Mouse (Mus musculus): ENCODE measurements around the gene Klf12.

Klf12 gene

GRCm38 (mm10) chr14:100140370-100140769, 144.1 kb downstream of the Klf12 start:
- no peak for DNase-seq (ENCODE audit: low spot score in 2 of 2)

DNA sequence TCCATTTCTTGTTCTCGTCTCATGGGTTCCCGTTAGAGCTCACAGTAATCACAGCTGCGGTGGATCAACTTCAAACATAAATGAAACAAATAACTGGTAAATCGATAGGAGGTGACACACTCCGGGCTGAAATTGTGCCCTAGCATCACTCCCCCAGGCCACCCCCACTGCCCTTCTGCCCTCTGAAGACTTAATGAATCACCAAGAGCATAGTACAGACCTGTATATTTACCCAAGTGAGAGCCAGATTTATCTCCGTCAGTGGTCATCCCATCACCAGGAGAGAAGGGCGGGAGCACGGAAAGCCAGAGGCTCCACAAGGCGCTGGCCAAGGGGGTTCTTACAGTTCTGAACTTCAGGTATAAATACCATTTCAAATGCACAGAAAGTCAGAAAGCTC, 150.2 kb downstream of the Klf12 start:
- DNase-seq (ENCODE audit: low spot score in 2 of 2) = no peak

- DNase-seq (ENCODE audit: low spot score in 2 of 2) = no peak
These were observed 152.0 kb downstream of the Klf12 start for GRCm38 (mm10) chr14:100132479-100132878.

- no peak for DNase-seq (ENCODE audit: low spot score in 2 of 2)
These were observed 158.4 kb downstream of the Klf12 start for GRCm38 (mm10) chr14:100126126-100126525.

DNA sequence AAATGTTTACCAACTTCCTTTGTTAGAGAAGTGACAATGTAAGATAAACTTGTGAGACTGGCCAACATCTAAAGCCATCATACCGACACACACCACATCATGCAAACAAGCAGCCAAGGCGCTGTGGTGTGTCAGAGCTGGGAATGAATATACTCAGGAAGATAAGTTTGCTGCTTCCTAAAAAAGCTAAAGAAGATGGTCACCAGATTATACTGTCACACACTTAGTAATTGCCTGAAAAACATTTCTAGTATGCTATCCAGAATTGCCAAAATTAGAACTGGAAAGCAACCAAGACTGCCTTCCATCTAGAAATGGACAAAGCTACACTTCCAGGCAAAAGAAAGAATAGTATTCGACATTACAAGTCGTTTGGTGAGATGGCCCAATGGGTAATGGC, 163.4 kb downstream of the Klf12 start:
- DNase-seq (ENCODE audit: low spot score in 2 of 2) = no peak

- no peak for DNase-seq (ENCODE audit: low spot score in 2 of 2)
These were observed 164.6 kb downstream of the Klf12 start for GRCm38 (mm10) chr14:100119866-100120265.

- no peak for DNase-seq (ENCODE audit: low spot score in 2 of 2)
These were observed 171.1 kb downstream of the Klf12 start for GRCm38 (mm10) chr14:100113419-100113818.

DNA sequence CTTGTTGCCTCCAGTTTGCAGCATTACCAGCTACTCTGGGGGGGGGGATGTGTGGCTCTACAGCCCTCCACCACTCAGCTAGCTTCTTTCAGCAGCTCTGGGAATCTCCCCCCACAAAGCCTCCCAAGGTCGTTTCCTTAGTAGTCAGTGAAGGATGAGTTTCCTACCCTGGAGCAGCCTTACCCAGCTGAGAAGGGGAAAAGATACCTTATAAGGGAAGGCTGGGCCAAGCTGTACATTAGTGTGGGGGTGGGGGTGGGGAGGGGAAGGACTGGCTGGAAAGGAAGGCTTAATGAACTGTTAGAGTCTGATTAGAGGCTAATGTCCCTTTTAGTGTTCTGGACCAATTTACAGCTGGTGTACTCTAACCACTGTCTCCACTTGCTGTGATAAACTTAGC, 172.7 kb downstream of the Klf12 start:
- DNase-seq (ENCODE audit: low spot score in 2 of 2) = no peak

DNA sequence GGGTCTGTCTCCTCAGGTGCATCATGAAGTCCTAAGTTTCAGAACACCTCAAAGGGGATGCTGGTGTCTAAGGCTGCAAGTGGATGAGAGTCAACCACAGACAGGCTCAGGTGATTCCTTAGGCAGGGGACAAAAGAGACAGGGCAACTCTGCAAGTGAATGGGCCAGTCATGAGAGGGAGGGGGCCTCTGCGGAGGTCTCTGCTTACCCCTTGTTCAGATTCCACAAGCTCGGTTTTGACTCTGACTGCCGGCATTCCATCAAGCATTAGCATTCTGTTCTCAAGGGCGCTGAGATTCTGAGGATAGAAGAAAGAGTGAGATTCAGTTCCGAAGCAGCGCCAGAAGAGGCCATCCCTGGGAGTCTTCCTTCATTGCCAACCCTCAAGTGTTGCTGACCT, 174.9 kb downstream of the Klf12 start:
- no peak for DNase-seq (ENCODE audit: low spot score in 2 of 2)

GRCm38 (mm10) chr14:100105570-100105969, 178.9 kb downstream of the Klf12 start:
- DNase-seq (ENCODE audit: low spot score in 2 of 2) = no peak

- no peak for DNase-seq (ENCODE audit: low spot score in 2 of 2)
These were observed 179.7 kb downstream of the Klf12 start for GRCm38 (mm10) chr14:100104818-100105217.

GRCm38 (mm10) chr14:100103818-100104217, 180.7 kb downstream of the Klf12 start:
- DNase-seq (ENCODE audit: low spot score in 2 of 2) = no peak

DNA sequence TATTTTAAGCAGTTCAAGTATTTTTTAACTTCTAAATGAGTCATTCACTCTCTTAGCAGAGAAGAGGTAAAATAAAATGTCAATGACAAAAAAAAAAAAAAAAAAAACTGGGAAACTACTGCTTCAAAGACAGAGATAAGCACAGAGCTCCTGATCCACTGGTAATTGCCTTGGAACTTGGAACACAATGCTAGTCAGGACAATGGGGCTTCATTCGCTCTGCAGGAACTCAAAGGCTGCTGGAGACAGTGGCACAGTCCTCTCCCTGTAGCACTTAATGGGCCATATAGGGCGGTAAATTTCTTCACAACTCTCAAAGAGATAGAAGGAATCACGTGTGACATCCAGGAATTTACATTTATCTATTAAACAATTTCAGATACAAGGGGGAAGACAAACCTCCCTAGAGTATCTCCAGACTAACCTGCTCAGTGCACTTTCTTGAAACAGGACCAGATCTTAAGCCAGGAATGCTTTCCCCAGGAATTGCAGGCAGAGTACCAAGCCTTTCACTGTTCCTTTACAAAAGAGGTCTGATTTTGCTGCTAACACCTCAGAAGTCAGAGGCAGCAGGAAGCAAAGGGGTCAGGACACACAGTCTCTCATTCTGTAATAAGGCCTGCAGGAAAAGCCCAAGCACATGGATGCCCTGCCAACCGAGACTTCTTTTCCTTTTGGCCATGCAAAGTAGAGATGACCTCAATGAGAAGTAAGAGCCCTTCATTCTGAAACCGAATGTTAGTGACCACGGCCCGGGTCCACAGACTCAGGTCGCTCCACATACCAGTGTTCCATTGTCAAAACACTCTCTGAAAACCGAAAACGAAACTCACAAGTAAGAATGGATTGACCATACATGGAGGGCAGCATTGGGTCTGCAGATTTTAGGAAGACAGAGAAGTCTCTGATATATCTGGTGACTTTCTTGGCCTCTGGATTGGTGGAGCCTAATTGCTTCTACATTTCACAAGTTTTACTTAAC, 187.0 kb downstream of the Klf12 start:
- DNase-seq (ENCODE audit: low spot score in 2 of 2) = no peak

GRCm38 (mm10) chr14:100095730-100096129, 188.7 kb downstream of the Klf12 start:
- no peak for DNase-seq (ENCODE audit: low spot score in 2 of 2)

DNA sequence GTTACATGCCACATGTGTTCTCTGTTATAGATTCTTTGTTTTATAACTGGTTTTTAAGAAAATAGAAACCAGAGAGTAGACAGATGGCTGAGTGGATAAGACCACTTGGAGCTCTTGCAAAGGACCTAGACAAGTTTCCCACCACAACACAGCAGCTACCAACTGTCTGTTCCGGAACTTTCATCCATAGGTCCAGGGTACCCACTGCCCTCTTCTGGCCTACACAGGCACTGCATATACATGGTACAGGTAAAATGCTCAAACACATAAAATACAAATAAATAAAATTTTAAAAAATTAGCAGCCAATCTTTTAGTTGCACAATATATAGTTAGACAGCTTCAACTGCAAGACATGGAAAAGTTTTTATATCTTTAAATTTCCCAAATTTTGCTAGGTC, 194.0 kb downstream of the Klf12 start:
- DNase-seq (ENCODE audit: low spot score in 2 of 2) = no peak

DNA sequence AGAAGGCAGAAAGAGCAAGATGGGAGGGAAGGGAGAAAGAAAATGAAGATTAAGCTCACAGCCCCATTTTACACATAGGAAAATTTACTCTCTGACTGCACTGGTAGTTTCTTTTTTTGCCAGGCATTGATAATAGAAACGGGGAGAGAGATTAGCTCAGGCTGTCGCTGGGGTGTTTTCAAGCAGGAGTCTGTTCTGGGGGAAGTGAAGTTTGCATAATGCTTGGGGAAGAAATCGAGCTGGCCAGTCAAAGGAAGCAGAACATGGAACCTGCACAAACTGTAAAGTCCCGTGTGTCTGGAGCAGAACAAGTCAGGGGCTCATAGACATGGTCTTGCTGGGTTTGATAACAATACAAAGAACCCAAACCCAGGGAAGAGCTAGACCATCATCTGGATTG, 204.9 kb downstream of the Klf12 start:
- DNase-seq (ENCODE audit: low spot score in 2 of 2) = no peak

DNA sequence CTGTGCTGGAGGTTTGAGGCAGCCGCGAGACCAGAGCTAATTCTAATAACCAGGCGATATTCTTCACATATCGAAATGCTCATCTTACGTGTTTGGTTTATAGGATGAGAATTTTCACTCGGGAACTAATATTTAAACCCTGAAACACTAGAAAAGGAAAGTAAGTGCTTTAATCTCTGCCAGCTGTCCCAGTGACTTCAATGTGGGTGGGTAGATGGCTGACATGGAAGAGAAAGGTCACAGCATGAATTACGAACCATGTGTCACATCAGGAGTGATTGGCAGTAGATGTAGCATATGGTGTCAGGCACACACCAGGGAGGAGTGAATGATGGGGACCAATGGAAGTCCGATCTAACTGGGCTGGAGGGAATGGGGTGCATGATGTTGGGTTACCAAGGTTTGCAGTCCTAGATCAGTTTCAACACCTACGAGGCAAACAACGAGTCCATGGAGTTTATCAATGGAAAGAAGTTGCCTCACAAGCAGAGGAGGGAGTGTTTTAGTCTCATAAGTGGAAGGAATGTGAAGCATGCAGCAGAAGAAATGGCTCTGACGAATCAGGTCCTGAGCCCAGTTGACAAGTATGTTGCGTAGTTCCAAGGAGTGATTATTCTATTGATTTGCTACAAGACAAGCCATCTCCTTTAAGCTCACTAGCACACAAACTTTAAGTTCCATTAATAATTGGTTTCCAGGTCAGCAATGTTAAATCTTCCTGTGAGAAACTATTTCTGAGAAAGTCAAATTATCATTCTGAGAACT, 211.9 kb downstream of the Klf12 start:
- no peak for DNase-seq (ENCODE audit: low spot score in 2 of 2)

- no peak for DNase-seq (ENCODE audit: low spot score in 2 of 2)
These were observed 214.9 kb downstream of the Klf12 start for GRCm38 (mm10) chr14:100069543-100070090.

- DNase-seq (ENCODE audit: low spot score in 2 of 2) = no peak
These were observed 215.8 kb downstream of the Klf12 start for GRCm38 (mm10) chr14:100068715-100069114.

DNA sequence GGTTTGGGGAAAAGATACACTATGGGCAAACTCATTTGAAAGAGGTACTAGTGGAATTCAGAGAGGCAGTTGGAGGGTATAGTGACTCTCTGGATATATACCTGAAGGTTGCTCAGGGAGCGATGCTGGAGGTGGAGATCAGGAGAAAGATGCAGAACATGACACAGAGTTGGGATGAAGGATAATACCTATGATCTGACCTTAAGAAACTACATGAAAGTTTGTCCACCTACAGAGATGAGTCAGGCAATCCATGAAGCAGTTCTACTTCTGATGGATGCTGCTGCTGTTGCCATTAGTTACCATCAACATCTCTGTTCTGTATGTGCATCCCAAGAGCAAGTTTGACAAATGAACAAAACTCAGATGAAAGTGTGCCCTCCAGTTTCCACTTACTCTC, 222.0 kb downstream of the Klf12 start:
- no peak for DNase-seq (ENCODE audit: low spot score in 2 of 2)

- DNase-seq (ENCODE audit: low spot score in 2 of 2) = no peak
These were observed 230.3 kb downstream of the Klf12 start for GRCm38 (mm10) chr14:100054150-100054549.

- no peak for DNase-seq (ENCODE audit: low spot score in 2 of 2)
These were observed 231.0 kb downstream of the Klf12 start for GRCm38 (mm10) chr14:100053456-100053855.

DNA sequence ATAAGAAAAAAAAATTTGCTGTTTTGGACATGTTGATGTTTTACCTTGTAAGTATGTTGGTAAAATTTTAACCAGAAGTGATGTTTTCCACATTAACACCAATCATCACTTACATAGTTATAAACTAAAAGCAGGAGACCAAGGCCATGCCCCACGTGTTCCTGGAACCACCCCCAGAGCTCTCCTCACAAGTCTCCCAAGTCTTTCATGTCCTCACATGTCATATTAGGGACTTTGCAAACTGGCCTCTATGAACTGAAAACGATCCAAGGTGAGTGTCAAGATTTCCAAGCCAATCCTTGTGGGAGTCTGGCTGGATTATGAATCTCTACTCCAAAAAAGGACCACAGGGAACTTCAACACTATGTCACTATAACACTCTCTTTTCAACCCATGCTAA, 231.6 kb downstream of the Klf12 start:
- DNase-seq (ENCODE audit: low spot score in 2 of 2) = no peak

Measured in left cerebral cortex, adult 9 months (tissue).